Mouse (Mus musculus): Measurements from ENCODE around the gene Lrrc36.

DNA sequence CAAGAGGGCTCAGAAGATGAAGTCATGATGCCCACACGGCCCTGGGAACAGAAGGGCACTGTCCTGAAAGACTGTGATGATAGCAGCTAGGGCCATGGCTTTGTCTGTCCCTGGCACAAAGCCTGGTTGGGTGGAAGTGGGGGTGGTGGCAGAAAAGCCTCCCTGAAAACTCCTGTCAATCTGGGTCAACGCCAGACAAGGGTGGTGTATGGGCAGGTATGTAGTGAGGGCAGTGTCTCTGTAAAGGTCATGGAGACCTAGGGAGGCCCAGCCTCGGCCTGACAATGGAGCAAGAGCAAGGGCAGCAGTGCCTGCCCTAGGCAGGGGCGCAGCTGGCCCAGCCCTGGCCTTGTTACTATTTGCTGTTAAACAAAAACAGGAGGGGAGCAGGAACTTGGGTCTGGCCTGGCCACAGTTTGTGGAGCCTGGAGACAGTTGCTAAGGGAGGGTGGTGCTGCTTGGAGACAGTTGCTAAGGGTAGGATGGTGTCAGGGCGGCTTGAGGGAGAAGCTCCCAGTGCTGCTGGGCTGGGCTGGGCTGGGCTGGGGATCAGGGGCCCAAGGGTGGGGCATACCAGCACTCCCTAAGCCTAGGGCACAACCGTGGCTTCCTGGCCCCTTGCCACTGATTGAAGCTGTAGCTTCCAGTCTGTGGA is 55.8 kb downstream of the Lrrc36 start:
- TF ChIP-seq CTCF (IDR thresholded peaks at IDR 0.05; ENCODE audit: borderline replicate concordance, control insufficient read depth, extremely low read depth, insufficient read depth, low read length, poor library complexity) (no peak), POLR2A (IDR thresholded peaks at IDR 0.05; ENCODE audit: control insufficient read depth, extremely low read depth, insufficient read depth, low read length, poor library complexity) (no peak)
